Mouse (Mus musculus) hindbrain, embryonic 10.5 days (tissue): ENCODE data around the gene Golph3l. TPM values are rescaled to one million over a fixed set of nuclear protein-coding genes. Genes with fewer than 3 reads are reported as not detected.

Experiments used
- DNase-seq: peaks from one replicate; pipeline ENCODE4 v3.0.0-alpha.2; 2017; ENCODE audit warnings: low spot score
- H3K27ac ChIP-seq: fragments of 300-500 bp; sonication (generic); 2 replicates; pipeline ENCODE4 v1.5.1; 2016; ENCODE audit warnings: mild to moderate bottlenecking, moderate library complexity
- H3K27me3 ChIP-seq: fragments of 300-500 bp; sonication (generic); 2 replicates; pipeline ENCODE4 v1.6.1; 2016; ENCODE audit warnings: mild to moderate bottlenecking; ENCODE audit not compliant: poor library complexity, insufficient read depth, severe bottlenecking
- H3K36me3 ChIP-seq: fragments of 300-500 bp; sonication (generic); 2 replicates; pipeline ENCODE4 v1.6.1; 2016; ENCODE audit warnings: mild to moderate bottlenecking, moderate library complexity
- H3K4me1 ChIP-seq: fragments of 300-500 bp; sonication (generic); replicated peaks from 2 replicates; pipeline ENCODE4 v1.6.1; 2016; ENCODE audit warnings: mild to moderate bottlenecking
- H3K4me3 ChIP-seq: fragments of 300-500 bp; sonication (generic); 2 replicates; pipeline ENCODE4 v1.5.1; 2016; ENCODE audit warnings: mild to moderate bottlenecking, moderate library complexity
- H3K9me3 ChIP-seq: fragments of 300-500 bp; sonication (generic); 2 replicates; pipeline ENCODE4 v1.6.1; 2016; ENCODE audit warnings: mild to moderate bottlenecking, moderate library complexity
- WGBS: fragments of 180-500 bp; shearing (Covaris S2); methylation state at CpG from one replicate; pipeline ENCODE4 v1.1.7; 2016; 5-methylcytosine and 5-hydroxymethylcytosine counted together
- polyA plus RNA-seq: library from polyadenylated mRNA; unstranded; fragments of >200 nt; fragmentation: Nextera tagmentation; extraction: Ambion mirVana; gene quantifications from 2 replicates; pipeline ENCODE4 v1.2.1, GENCODE M21; 2016

Gene Golph3l
- polyA plus RNA-seq, 1 experiment from 2014 or later, result 27.8 TPM

DNA sequence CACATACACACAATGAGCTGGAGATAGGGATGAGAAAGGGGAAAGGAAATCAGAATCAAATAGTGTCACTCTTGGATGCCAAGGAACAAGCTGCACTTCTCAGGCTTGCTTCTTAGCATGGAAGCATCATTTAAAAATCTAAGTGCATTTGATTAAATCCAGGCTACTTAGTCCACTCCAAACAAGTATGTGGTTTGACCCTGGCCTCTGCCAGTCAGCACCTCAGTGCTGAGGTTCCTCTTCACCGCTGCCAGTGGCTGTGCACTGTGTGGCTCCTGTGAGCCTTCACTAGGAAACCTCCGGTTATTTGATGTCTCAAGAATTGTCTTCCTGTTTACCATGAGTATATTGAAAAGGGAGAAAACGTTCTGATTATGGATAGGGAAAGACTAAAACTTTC is 42.1 kb downstream of the Golph3l start:
- DNase-seq, result no peak
- Histone ChIP-seq H3K9me3 (no peaks in the 10 kb centered on the region), H3K36me3 (peaks cover 98% of the 10 kb centered on the region), H3K4me1 (peaks cover 6% of the 10 kb centered on the region), H3K4me3 (no peak overlapping the region), H3K27me3 (no peaks in the 10 kb centered on the region), H3K27ac (no peak overlapping the region)
- 89% methylated on average over 3 of the region's 3 CpGs for WGBS

DNA sequence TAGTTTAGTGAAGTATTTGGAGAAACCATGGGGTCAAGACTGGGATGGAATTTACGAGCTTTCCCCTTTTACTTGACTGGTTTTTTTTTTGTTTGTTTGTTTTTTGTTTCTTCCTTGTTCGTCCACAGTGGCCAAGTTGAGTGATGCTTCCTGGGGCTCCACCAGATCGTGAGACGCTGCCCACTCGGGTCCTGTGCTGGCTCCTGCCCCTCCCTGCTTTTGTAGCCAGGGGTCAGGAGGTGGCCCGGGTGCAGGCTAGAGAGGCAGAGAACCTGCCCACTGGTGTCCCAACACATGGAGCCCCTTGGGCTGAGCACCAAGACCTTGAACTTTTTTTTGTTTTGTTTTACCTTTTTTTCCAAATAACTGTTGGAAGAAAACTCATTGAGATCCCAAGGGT is 42.6 kb downstream of the Golph3l start:
- H3K4me1 ChIP-seq, result peaks cover 2% of the 10 kb centered on the region
- WGBS, result 86% methylated on average over 6 of the region's 6 CpGs
- H3K27me3 ChIP-seq, result no peaks in the 10 kb centered on the region
- H3K4me3 ChIP-seq, result no peak overlapping the region
- H3K36me3 ChIP-seq, result peaks cover 99% of the 10 kb centered on the region
- no peaks in the 10 kb centered on the region for H3K9me3 ChIP-seq
- H3K27ac ChIP-seq, result no peak overlapping the region
- no peak for DNase-seq

DNA sequence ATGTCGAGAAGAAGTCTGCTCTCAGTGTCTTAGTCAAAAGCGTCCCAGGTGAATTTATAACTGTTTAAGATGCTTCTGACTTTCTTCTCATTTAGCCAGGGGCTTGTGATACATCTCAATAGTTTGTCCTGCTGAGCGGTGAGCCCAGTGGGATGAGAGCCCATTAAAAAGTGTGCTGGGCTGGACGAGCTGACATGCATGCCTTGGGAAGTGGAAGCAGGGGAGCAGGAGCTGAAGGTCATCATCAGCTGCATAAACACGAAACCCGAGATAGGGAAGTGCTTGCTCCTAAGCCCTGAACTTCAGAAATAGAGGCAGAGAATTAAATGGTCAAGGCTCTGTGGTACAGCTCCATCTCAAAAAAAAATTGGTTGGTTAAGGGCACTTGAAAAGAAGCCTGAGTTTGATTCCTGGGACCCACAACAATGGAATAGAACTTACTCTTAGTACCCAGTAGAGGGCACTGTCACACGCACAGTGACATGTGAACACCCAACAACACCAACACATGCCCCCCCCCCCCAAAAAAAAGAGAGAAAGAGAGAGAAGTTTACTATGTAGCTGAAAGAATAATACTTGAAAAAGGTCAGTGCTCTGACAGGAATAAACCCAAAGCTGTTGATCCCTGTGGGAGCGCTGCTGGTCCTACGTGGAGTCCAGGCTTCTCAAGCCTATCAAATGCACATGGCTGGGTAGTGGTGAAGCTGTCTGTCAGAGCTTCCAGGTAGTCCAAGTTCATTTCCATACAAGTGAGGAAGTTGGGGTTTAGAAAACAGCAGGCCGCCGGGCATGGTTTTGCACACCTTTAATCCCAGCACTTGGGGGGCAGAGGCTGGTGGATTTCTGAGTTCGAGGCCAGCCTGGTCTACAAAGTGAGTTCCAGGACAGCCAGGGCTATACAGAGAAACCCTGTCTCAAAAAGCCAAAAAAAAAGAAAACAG is 44.2 kb downstream of the Golph3l start:
- no peak overlapping the region for H3K27ac ChIP-seq
- 77% methylated on average over 12 of the region's 12 CpGs for WGBS
- no peak for DNase-seq

DNA sequence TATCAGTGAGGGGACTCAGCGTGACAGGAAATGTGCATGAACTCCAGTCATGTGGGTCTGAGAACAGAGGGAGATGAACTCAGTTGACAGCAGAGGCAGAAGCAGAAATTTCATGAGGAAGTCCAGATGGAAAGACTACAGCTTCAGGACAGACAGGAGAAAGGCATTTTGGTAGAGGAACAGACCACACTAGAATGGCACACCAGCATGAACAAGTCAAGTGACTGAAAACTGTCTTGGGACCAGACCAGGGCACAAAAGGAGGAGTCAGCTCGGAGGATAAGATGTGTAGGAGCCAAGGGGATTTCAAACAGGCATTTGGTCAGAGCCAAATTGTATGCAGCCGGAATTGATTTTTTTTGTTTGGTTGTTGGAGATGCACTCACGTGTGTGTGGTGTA is 46.9 kb downstream of the Golph3l start:
- H3K9me3 ChIP-seq, result no peaks in the 10 kb centered on the region
- no peak overlapping the region for H3K27ac ChIP-seq
- no peak for DNase-seq
- no peaks in the 10 kb centered on the region for H3K27me3 ChIP-seq
- 82% methylated on average over 4 of the region's 4 CpGs for WGBS
- no peak overlapping the region for H3K4me3 ChIP-seq
- no peaks in the 10 kb centered on the region for H3K4me1 ChIP-seq
- H3K36me3 ChIP-seq, result peaks cover 100% of the 10 kb centered on the region

More for the DNA sequence above, 44.2 kb downstream of the Golph3l start:
- no peaks in the 10 kb centered on the region for H3K4me1 ChIP-seq
- no peak overlapping the region for H3K4me3 ChIP-seq
- H3K27me3 ChIP-seq, result no peaks in the 10 kb centered on the region
- H3K36me3 ChIP-seq, result peaks cover 99% of the 10 kb centered on the region
- no peaks in the 10 kb centered on the region for H3K9me3 ChIP-seq

DNA sequence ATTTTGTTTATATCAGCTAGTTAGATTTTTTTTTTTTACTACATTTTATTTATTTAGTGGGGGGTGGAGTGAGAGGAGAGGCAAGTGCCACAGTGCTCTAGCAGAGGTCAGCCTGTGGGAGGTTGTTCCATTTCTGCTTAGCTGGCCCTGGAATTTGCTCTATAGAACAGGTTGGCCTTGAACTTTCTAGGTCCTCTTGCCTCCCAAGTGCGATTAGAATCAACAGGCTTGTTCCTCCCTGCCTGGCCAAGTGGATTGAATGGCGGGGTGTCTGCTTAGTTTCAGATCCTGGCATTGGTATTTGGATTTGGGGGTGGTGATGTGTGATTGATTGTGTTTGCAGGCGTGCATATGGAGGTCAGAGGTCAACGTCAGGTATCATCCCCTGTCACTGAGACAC is 47.3 kb downstream of the Golph3l start:
- WGBS, result 89% methylated on average over 4 of the region's 4 CpGs
- H3K36me3 ChIP-seq, result peaks cover 100% of the 10 kb centered on the region
- no peaks in the 10 kb centered on the region for H3K27me3 ChIP-seq
- no peak for DNase-seq
- H3K27ac ChIP-seq, result no peak overlapping the region
- H3K9me3 ChIP-seq, result no peaks in the 10 kb centered on the region
- H3K4me1 ChIP-seq, result no peaks in the 10 kb centered on the region
- no peak overlapping the region for H3K4me3 ChIP-seq

DNA sequence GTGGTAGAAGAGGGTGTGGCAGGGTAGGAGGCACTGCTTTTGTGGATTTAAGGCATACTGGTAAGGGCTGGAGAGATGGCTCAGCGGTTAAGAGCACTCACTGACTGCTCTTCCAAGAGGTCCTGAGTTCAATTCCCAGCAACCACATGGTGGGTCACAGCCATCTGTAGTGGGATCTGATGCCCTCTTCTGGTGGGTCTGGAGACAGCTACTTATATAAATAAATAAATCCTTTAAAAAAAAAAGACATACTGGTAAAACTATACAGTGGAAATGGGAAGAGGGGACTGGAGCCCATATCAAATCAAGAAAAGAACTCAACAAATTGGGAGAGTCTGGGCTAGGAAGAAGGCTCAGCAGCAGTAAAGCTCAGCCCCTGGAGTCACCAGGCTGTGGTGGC is 51.0 kb downstream of the Golph3l start:
- H3K36me3 ChIP-seq, result peaks cover 78% of the 10 kb centered on the region
- no peaks in the 10 kb centered on the region for H3K27me3 ChIP-seq
- 89% methylated on average over 1 of the region's 1 CpGs for WGBS
- H3K27ac ChIP-seq, result no peak overlapping the region
- DNase-seq, result no peak
- no peaks in the 10 kb centered on the region for H3K4me1 ChIP-seq
- H3K9me3 ChIP-seq, result no peaks in the 10 kb centered on the region
- no peak overlapping the region for H3K4me3 ChIP-seq

DNA sequence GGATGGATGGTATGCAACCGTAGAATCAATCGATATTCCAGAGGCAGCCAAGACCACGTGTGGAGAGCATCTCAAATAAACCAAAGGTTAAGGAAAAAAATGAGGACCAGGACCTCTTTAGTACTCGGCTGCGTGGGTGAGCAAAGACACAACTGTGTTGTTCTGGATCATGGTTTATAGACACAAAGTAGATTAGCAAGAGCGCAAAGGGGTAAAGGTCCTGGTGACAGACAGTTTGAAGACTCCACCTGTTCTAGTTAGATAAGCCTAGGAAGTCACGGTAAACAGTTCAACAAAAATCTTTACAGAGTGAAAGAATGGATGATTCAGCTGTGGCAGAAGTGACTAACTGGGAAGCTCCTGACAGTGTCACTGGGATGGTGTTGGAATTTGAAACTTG is 54.4 kb downstream of the Golph3l start:
- peaks cover 44% of the 10 kb centered on the region for H3K36me3 ChIP-seq
- H3K27ac ChIP-seq, result no peak overlapping the region
- DNase-seq, result no peak
- 91% methylated on average over 7 of the region's 7 CpGs for WGBS
- H3K27me3 ChIP-seq, result no peaks in the 10 kb centered on the region
- H3K4me3 ChIP-seq, result no peak overlapping the region
- H3K9me3 ChIP-seq, result no peaks in the 10 kb centered on the region
- no peaks in the 10 kb centered on the region for H3K4me1 ChIP-seq

DNA sequence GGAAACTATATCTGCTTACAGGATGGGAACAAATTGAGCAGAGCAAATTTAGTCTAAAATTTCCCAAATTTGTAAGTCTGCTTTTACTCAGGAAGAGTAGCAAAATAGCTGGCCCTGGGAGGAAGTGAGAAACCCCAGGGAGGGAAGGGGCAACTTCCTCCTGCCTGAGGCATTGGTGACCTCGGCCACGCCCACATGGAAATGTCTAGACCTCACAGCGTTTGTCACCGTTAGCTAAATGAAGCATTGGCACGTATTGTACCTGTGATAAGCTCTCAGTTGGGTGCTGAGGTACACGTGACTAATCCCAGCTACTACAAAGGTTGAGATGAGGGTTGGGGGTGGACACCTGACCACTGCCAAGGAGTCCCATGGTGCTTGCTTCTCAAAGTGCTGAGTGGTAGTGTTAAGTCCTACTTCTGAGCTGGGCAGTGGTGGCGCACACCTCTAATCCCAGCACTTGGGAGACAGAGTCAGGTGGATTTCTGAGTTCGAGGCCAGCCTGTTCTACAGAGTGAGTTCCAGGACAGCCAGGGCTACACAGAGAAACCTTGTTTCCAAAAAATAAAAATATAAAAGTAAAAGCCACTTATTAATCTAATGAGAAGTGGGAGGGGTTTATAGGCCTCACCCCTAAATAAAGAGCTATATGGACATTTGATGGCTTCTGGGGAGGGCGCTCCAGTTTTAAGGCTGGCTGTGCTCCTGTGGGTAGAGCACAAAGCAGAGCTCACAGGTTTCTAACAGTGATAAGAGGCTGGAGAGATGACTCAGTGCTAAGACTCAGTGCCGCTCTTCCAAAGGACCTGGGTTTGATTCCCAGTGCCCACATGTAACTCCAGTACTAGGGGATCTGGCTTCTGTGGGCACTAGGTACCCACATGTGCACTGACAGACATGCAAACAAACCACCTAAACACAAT is 56.8 kb downstream of the Golph3l start:
- Histone ChIP-seq H3K27ac (no peak overlapping the region), H3K4me1 (no peaks in the 10 kb centered on the region), H3K27me3 (no peaks in the 10 kb centered on the region), H3K9me3 (no peaks in the 10 kb centered on the region), H3K36me3 (peaks cover 19% of the 10 kb centered on the region), H3K4me3 (no peak overlapping the region)
- 68% methylated on average over 10 of the region's 10 CpGs for WGBS
- DNase-seq, result no peak

DNA sequence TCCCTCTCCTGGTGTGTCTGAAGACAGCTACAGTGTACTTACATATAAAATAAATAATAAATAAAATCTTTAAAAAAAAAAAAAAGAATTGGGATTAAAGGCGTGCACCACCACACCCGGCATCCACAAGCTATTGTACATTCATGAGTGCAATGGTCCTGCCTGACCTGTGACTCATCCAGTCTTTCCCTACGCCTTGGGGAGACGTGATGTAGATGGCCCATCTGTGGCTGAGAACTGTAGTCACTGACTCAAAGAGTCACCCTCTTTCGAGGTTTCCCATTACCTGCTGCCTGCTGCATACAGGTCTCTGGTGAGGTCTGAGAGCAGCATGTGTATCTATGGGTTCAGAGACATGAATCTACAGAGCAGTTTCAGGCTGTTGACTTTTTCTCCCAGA is 59.3 kb downstream of the Golph3l start:
- Histone ChIP-seq H3K27me3 (no peaks in the 10 kb centered on the region), H3K9me3 (no peaks in the 10 kb centered on the region), H3K27ac (no peak overlapping the region), H3K4me3 (no peak overlapping the region), H3K36me3 (no peaks in the 10 kb centered on the region), H3K4me1 (peaks cover 10% of the 10 kb centered on the region; the same call in 1 of the 2 replicates)
- 94% methylated on average over 5 of the region's 5 CpGs for WGBS
- no peak for DNase-seq

DNA sequence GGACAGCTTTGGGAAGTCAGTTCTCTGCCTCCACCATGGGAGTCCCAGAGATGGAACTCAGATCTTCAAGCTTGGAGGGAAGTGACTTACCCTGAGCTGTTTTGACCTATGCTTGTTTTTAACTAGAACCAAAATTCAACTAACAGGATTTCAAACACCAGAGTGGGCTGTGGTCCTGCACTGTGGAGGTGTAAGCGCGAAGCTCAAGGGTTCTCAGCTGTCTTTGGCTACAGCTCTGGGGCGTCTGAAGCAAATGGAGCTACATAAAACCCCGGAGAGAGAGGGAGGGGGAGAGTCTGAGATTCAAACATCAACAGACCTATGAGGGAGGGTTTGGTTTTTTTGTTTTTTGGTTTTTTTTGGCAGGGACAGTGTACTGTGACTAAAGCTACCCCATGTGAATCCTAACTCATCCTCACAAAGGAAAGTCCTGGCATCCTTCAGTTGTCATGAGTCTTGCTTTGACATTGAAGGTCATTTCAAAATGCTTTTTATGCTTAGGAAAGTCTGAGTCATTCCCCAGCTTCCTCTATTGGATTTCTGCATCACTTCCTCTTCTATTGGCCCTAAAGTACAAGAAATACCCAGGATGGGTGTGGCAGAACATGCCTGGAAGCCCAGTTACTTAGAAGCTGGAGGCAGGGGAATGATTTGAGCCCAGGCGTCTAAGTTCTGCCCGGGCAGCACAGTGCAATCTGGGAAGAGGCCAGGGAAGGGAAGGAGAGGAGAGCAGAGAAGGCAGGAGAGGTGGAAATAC is 61.7 kb downstream of the Golph3l start:
- Histone ChIP-seq H3K36me3 (no peaks in the 10 kb centered on the region), H3K9me3 (no peaks in the 10 kb centered on the region), H3K27ac (peak overlapping the region; percentile 29; the same call in 1 of the 2 replicates), H3K4me3 (no peak overlapping the region), H3K4me1 (peaks cover 21% of the 10 kb centered on the region), H3K27me3 (no peaks in the 10 kb centered on the region)
- WGBS, result 77% methylated on average over 6 of the region's 6 CpGs
- DNase-seq, result no peak

DNA sequence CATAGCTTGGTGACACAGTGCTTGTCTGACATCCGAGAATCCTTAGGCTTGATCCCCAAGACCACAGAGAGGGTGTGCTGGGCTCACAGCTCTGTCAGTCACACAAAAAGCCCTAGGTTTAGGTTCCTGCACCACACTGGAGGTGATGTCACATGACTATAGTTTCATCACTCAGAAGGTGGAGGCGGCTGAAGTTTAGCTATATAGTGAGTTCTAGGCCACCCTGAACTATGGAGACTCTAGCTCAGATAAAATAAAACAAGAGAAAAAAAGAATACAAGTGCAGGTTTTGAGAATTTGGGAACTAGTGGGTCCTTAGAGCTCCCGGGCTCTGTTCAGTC is 62.3 kb downstream of the Golph3l start:
- 86% methylated on average over 3 of the region's 3 CpGs for WGBS
- no peak for DNase-seq
- H3K36me3 ChIP-seq, result no peaks in the 10 kb centered on the region
- H3K4me3 ChIP-seq, result no peak overlapping the region
- peak overlapping the region; percentile 29; the same call in 1 of the 2 replicates for H3K27ac ChIP-seq
- peaks cover 21% of the 10 kb centered on the region for H3K4me1 ChIP-seq
- no peaks in the 10 kb centered on the region for H3K27me3 ChIP-seq
- H3K9me3 ChIP-seq, result no peaks in the 10 kb centered on the region

DNA sequence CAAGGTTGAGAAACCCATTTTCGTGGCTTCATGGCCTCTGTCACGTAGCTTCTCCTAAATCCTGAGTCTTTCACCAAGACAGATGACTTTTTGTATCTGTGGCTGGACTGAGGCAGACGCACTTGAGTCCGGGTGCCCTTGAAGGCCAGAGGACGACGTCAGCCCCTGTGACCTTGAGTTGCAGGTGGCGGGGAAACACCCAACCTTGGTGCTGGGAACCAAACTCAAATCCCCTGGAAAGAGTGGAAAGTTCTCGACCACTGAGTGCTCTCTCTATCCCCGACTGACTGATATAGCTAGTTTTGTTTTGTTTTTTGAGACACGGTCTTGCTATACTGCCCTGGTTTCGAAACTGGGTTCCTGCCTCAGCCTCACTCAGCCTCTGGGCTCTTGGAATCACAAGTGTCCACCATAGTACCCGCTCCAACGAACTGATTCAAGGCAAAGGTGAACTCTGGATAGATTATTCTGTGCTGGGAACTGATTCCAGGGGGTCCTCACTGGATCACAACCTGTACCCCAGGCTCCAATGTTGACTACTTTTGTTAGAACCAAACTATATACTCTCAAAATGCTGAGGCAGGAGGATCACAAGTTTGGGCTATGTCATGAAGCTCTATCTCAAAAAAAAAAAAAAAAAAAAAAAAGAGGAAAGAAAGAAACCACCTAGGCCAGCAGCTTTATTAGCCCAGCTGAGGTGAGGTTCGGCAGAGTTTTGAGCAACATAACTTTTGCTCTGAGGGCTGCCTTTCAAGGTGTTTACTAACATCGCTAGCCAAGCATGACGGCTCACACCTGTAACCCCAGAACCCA is 62.9 kb downstream of the Golph3l start:
- Histone ChIP-seq H3K9me3 (no peaks in the 10 kb centered on the region), H3K4me3 (no peak overlapping the region), H3K27ac (no peak overlapping the region), H3K27me3 (no peaks in the 10 kb centered on the region), H3K4me1 (peaks cover 21% of the 10 kb centered on the region), H3K36me3 (no peaks in the 10 kb centered on the region)
- 91% methylated on average over 16 of the region's 16 CpGs for WGBS
- no peak for DNase-seq
